Mouse (Mus musculus): Measurements from ENCODE around the gene Atp6ap1. TPM values are rescaled to one million over a fixed set of nuclear protein-coding genes. Genes with fewer than 3 reads are reported as not detected.
A peak's percentile ranks its signal among the peaks of the same experiment; 100 is the strongest.

The Atp6ap1 gene
- total RNA-seq (2018; cell fraction: chromatin; rRNA removed): 100 to 1,000 TPM; 140 to 359 (median 189) TPM
- total RNA-seq (2018; cell fraction: cytosol; rRNA removed): 100 to 1,000 TPM; 265 to 543 (median 382) TPM
- total RNA-seq (2018; cell fraction: nucleus; rRNA removed): 100 to 1,000 TPM; 169 to 893 (median 538) TPM
- polyA plus RNA-seq (2018): 423 to 572 TPM (median 484 TPM) in 3 replicates

DNA sequence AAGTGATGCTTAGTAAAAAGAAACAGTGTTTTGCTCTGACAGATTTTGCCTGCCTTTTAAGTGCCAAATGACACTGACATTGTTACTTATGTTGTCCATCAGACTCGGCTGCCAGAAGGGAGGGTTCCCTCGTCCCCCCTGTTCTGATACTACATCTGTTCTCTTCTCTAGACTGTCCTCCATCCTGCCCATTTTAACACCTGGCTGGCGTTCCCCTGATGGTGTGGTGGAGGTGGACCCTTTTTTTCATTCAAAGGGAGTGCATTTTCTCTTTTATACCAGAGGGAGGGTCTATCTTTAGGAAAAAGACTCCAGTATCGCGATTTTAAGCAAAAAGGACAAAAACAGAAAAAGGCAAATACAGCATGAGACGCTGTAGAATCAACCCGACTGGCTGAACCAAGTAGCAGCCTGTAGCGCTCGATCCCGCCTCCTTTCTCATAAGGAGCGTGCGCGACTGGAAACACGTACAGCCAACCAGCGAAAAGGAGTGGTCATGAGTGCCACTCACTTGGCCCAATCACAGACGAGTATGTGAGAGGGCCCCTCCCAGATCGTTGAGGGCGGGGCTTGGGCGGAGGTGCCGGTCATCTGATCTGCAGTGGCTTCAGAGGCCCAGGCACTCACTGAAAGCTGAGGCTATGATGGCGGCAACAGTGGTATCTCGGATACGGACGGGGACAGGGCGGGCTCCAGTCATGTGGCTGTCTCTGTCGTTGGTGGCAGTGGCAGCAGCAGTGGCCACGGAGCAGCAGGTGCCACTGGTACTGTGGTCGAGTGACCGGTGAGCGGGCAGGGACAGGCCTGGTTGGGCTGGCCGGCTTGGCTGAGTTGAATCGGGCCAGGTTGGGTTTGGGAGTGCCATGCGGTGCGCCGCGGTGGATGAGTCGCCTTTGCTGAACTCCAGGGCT, at the start of gene Atp6ap1:
Gene Atp6ap1, plus strand, starts transcription at position 560 of the 911 bp plus-strand sequence.
- H3K36me3 ChIP-seq (ENCODE audit: inconsistent target): no peaks in the 10 kb centered on the region
- WGBS (ENCODE audit: missing documents): 21% methylated on average over 25 of the region's 37 CpGs
- H3K79me2 ChIP-seq (ENCODE audit: inconsistent target): peaks cover 36% of the 10 kb centered on the region
- H3K27ac ChIP-seq: peak within 1 kb of the TSS; percentile 59
- H3K4me3 ChIP-seq (ENCODE audit: inconsistent target): peak within 1 kb of the TSS; percentile 65

DNA sequence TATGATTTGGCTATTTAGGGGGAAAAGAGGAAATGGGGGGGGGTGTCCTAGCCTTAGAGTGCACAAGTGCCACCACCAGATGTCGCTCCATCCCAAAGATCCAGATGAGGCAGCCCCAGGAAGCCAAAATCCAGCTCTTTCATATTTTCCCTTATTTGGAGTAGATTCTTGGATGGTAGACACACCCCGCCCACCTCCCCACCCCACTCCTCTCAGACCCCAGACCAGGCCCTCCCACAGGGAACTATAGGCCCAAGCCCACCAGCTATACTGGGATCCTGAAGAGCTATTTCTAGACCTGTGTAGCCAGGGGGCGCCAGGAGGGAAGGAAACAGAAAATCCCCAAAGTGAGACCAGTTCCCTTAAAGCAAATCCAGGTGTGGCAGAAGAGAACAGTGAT, 48.2 kb upstream of the Atp6ap1 start:
- Histone ChIP-seq H3K4me3 (ENCODE audit: inconsistent target) (peak overlapping the region; percentile 31; the same call in 1 of the 2 replicates), H3K36me3 (ENCODE audit: inconsistent target) (no peaks in the 10 kb centered on the region), H3K79me2 (ENCODE audit: inconsistent target) (peaks cover 7% of the 10 kb centered on the region), H3K27ac (0 out of 2 replicates have a peak overlapping the region, but pooled peaks have one; percentile 22)
- WGBS (ENCODE audit: missing documents): 31% methylated on average over 3 of the region's 3 CpGs

DNA sequence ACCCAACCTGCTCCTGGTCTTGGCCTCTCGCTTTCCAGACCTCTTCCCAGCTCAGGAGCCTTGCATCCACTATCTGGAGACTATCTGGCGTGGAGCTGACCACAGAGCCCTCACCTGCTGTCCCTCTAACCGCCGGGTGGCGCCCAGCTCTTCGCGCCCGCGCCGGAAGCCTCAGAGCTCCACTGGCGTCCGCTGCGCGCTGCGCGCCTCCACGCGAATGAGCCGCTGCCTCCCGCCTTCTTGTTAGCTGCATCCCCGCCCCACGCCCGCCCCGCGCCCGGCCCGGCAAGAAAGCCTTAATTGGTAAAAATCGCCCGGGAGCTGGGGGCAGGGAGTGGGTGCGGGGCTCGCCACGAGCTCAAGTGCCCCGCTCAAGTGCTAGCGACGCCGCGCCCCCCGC, 47.3 kb upstream of the Atp6ap1 start, which contains the start of gene Flna:
Gene Flna, minus strand, starts transcription at position 206 of the 400 bp plus-strand sequence.
- peaks cover 7% of the 10 kb centered on the region for H3K79me2 ChIP-seq (ENCODE audit: inconsistent target)
- peak within 1 kb of the TSS; percentile 31 for H3K4me3 ChIP-seq (ENCODE audit: inconsistent target)
- 33% methylated on average over 23 of the region's 38 CpGs for WGBS (ENCODE audit: missing documents)
- peak within 1 kb of the TSS; percentile 39 for H3K27ac ChIP-seq
- no peaks in the 10 kb centered on the region for H3K36me3 ChIP-seq (ENCODE audit: inconsistent target)

DNA sequence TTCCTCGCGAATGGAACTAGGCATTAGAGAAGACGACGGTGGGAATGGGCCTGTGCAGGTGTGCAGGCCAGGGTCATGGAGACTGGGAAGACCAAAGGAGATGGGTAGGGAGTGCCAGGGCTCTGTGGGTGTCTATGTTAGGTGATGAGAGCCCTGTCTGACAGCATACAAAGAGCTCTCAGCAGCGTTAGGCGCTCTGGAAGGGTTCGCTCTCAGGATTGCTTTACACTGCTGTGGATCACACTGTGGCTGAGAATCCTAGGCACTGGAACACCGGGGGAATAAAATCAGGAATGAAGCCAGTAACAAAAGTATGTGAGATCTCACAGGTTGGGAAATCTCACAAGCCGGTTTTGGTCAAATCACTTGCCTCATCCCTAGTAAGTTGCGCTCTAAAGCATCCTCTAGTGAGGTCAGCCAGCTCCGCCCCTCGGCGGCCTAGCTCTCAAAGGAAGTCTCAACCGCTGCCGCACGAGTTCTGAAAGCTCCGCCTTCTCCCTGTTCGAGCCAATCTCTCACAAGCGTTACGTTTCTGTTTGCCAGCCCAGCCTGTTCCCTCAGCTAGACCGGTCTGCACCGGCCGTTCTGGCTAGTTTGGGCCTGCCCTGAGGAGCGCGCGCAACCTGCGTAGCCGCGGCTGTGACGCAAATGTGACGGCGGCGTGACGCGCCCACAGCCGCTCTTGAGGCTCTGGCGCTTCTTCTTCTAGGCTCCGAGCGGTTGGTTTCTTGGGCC, 42.6 kb upstream of the Atp6ap1 start, which contains the start of gene Emd:
Gene Emd, plus strand, starts transcription at position 535 of the 735 bp plus-strand sequence.
- H3K4me3 ChIP-seq (ENCODE audit: inconsistent target): peak within 1 kb of the TSS; percentile 58
- WGBS (ENCODE audit: missing documents): 27% methylated on average over 24 of the region's 39 CpGs
- H3K36me3 ChIP-seq (ENCODE audit: inconsistent target): no peaks in the 10 kb centered on the region
- H3K27ac ChIP-seq: peak within 1 kb of the TSS; percentile 52
- peaks cover 12% of the 10 kb centered on the region for H3K79me2 ChIP-seq (ENCODE audit: inconsistent target)

DNA sequence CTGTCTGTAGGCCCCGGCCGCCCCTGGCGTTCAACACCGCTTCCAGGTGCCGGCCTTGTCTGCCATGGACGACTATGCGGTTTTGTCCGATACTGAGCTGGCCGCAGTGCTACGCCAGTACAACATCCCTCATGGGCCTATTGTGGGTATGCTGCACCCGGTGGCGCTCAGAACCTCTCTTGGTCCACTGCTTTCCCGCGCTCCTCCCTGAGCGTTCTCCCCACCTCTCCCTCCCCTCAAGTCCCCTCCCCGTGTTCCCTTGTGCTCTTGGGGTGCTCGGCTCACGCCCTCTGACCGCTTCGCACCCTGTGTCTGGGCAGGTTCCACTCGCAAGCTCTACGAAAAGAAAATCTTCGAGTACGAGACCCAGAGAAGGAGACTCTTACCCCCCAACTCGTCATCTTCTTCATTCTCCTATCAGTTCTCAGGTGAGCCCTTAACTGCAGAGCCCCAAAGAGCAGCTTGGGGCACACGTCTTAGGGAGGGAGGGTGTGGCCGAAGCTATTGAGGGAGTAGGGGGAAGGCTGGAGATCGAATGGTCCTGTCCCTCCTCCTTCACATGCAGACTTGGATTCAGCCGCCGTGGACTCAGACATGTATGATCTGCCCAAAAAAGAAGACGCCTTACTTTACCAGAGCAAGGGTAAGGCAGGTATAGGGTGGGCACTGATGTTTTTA, 41.9 kb upstream of the Atp6ap1 start:
- Histone ChIP-seq H3K79me2 (ENCODE audit: inconsistent target) (peaks cover 12% of the 10 kb centered on the region), H3K4me3 (ENCODE audit: inconsistent target) (peak overlapping the region; percentile 58)
- 26% methylated on average over 24 of the region's 31 CpGs for WGBS (ENCODE audit: missing documents)

DNA sequence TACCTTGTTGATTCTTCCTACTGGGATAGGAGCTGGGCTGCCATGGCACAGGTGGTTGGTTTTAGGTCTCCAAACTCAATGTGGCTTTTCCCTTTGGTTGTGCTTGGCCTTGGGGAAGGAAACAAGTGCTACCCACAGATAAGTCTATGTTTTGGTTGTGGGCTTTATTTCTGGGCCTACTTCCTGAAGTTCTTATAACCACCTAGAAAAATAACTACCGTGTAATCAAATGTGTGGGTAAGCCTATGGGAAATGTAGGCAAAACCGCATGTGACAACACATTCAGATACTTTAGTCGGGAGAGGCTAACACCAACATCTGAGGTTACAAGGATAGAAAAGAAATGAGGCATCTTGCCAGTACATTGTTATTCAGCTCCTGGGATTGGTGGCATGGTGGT, 39.2 kb upstream of the Atp6ap1 start:
- WGBS (ENCODE audit: missing documents): 68% methylated on average over 3 of the region's 3 CpGs
- H3K36me3 ChIP-seq (ENCODE audit: inconsistent target): no peaks in the 10 kb centered on the region
- peaks cover 12% of the 10 kb centered on the region for H3K79me2 ChIP-seq (ENCODE audit: inconsistent target)
- H3K27ac ChIP-seq: no peak overlapping the region
- H3K4me3 ChIP-seq (ENCODE audit: inconsistent target): no peak overlapping the region

More for the DNA sequence above, 41.9 kb upstream of the Atp6ap1 start:
- peak overlapping the region; percentile 52 for H3K27ac ChIP-seq
- no peaks in the 10 kb centered on the region for H3K36me3 ChIP-seq (ENCODE audit: inconsistent target)

DNA sequence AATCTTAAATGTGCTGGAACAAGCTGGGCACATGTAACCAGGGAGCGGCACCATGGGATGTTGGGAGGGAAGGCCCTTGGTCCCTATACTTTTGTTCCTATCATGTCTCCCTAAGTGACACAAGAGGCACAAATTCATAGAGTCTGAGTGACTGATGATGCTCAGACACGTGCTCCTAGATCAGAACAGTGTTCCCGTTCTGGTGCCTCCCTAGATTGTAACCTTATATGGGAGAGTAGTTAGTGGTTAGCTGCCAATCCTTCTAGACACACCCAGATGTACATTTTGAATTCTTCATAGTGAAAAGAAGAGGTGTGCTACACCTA, 27.2 kb upstream of the Atp6ap1 start:
- WGBS (ENCODE audit: missing documents): 38% methylated on average over 3 of the region's 3 CpGs

DNA sequence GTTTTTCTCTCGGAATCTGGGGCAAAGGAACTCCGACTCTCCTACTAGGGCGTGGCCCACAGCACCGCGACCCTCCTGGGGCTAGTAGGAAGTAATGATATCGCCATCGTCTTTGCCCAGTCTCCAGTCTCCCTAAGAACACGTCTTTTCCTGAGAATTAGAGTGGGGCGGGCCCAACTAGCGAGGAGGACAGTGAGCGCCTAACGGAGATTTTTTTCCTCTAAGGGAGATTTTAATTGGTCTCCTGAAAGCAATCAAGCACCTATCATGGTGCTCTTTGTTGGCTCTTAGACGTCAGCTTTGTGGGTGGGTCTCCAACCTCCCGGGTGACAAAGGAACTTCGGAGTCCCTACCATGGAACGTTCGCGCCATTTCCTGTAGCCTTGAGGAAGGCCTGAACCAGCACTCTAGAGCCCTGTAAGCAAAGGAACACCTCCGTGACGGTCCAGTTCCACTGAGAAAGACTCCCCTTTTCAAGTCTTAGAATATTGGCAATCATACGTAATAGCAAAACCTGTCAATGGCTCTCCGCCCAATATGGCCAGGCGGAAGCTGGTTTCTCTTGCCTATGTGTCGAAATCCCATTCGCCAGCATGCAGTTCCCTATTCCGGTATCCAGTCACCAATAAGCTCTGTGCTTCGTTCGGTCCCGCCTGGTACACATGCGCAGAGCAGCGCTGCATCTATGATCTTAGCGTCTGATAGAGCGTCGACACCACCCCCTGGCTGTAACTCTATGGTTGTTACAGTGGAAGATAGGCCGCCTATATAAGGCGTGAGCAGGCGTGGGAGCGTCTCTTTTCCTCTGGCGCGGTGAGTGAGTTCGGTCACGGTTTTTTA, 26.6 kb upstream of the Atp6ap1 start, which contains the start of gene Rpl10:
Gene Rpl10, plus strand, starts transcription at position 751 of the 840 bp plus-strand sequence.
- Histone ChIP-seq H3K4me3 (ENCODE audit: inconsistent target) (peak within 1 kb of the TSS; percentile 72), H3K36me3 (ENCODE audit: inconsistent target) (no peaks in the 10 kb centered on the region), H3K79me2 (ENCODE audit: inconsistent target) (peaks cover 18% of the 10 kb centered on the region), H3K27ac (peak within 1 kb of the TSS; percentile 92)
- WGBS (ENCODE audit: missing documents): 22% methylated on average over 33 of the region's 42 CpGs

More for the DNA sequence above, 27.2 kb upstream of the Atp6ap1 start:
- peaks cover 18% of the 10 kb centered on the region for H3K79me2 ChIP-seq (ENCODE audit: inconsistent target)
- H3K36me3 ChIP-seq (ENCODE audit: inconsistent target): no peaks in the 10 kb centered on the region
- H3K4me3 ChIP-seq (ENCODE audit: inconsistent target): peak overlapping the region; percentile 72
- H3K27ac ChIP-seq: peak overlapping the region; percentile 92

DNA sequence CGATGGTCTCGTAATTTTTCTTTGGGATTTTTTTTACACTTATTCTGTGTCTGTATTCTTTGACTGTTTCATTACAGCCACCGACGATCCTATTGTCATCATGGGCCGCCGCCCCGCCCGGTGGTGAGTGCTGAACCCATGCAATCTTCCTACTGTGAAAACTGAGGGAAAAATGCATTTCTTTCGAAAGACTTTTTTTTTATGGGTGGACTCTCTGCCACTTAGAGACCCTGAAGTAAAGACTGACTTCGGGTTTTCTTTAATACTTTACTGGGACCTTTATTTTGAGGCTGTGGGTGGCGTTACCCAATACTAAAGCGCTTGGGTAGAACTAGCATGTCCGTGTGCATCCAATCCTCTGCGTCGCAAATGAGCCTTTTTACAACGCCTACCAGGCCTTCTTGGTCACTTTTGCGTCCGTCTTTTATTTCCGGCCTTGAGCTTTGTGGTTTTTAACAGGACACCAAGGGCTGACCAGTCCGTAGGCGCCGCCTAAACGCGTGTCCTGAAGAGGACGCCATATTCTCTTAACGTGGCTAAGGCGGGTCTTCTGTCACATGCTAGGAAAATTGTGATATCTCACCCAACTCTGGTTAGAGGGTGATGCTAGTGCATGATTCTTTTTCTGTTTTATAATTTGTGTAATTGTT, 25.9 kb upstream of the Atp6ap1 start:
- H3K79me2 ChIP-seq (ENCODE audit: inconsistent target): peaks cover 21% of the 10 kb centered on the region
- 20% methylated on average over 14 of the region's 27 CpGs for WGBS (ENCODE audit: missing documents)
- H3K4me3 ChIP-seq (ENCODE audit: inconsistent target): peak overlapping the region; percentile 72
- no peaks in the 10 kb centered on the region for H3K36me3 ChIP-seq (ENCODE audit: inconsistent target)
- peak overlapping the region; percentile 92 for H3K27ac ChIP-seq

DNA sequence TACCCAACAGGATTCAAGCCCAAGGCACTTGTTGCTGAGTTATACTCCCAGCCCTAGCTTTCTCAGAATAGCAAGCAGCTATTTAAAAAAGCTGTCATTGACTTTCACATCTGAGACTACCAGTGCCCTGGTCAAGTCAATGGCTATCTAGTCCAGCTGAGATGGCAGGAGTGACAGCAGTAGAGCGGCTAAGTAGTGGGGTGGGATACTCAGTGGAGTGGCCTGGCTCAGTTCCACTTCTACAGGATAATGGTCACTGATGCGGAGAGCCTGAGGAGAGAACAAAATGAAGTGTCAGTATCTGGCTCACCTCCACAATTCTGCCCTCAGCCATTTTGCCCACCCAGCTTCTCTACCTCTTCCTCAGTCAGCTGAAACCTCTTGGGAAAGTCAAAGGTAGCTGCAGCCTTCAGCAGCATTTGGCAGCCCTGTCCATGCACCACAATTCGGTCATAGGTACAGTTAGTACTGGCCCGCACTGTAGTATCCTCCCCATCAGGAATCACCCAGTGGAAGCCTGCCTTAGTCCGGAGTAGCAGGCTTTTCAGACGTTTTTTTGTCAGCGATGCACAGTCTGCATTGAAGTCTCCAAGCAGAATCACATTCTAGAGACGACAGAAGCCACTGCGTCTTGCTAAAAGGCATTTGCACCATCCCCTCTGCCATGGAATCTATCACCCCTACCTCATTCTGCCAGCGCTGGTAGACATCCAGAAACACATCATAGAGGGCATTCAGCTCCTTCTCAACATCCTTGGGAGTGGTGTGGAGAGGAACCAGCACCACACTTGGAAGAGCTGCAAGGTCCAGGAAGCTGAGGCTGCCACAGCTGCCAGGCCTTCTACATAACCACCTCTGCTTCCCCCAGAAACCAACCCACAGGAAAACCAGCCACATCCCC, 23.2 kb upstream of the Atp6ap1 start:
- H3K36me3 ChIP-seq (ENCODE audit: inconsistent target): no peaks in the 10 kb centered on the region
- 46% methylated on average over 9 of the region's 10 CpGs for WGBS (ENCODE audit: missing documents)
- peaks cover 41% of the 10 kb centered on the region for H3K79me2 ChIP-seq (ENCODE audit: inconsistent target)
- peak overlapping the region; percentile 28 for H3K27ac ChIP-seq
- no peak overlapping the region for H3K4me3 ChIP-seq (ENCODE audit: inconsistent target)

DNA sequence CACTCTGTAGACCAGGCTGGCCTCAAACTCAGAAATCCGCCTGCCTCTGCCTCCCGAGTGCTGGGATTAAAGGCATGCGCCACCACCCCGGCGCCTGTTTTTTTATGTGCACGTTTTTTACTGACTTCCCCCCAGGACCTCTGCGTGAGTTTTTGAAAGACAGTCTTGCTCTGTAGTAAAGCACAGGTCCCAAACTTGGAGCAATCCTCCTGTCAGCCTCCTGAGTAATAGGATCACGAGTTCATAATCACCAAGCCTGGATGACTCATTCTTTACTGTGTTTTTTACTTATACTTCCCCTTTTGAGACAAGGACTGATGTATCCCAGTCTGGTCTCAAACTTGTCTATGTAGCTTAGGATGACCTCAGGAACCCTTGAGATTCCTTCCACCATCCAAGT, 19.0 kb upstream of the Atp6ap1 start:
- H3K79me2 ChIP-seq (ENCODE audit: inconsistent target): peaks cover 53% of the 10 kb centered on the region
- peak overlapping the region; percentile 85 for H3K27ac ChIP-seq
- H3K36me3 ChIP-seq (ENCODE audit: inconsistent target): no peaks in the 10 kb centered on the region
- WGBS (ENCODE audit: missing documents): 47% methylated on average over 8 of the region's 8 CpGs
- H3K4me3 ChIP-seq (ENCODE audit: inconsistent target): no peak overlapping the region

DNA sequence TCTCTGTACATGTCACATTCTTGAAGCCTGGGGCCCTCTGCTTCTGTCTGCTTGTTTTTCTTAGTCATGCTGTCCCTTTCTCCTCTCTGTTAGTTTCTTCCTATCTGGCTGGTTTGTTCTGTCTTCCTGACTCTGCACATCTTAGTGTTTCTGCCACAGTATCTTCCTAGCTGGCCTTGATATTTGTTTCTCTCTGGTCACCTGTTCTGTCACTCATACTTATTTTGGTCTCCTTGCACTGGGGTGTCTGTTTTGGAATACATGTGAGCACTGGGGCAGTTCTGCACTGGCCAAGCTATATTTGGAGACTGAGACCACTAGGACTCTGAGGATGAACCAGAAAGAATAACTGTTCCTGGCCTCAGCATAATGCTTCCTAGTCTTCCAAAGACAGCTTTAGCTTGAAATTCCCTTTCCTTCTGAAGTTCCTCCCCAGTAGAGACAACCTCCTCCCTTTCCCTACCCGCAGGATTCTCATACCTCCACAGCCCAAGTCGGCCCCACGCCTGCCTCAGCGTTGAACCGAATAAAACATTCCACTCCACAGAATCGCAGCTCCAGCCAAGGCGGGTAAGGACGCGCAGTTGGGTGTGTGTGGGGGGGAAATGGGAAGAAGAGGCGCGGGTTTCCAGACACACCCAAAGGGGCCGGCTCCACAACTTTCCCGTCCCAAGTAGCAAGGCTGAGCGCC, 15.7 kb upstream of the Atp6ap1 start:
- Histone ChIP-seq H3K27ac (peak overlapping the region; percentile 85), H3K4me3 (ENCODE audit: inconsistent target) (peak overlapping the region; percentile 58), H3K36me3 (ENCODE audit: inconsistent target) (no peaks in the 10 kb centered on the region), H3K79me2 (ENCODE audit: inconsistent target) (peaks cover 70% of the 10 kb centered on the region)
- WGBS (ENCODE audit: missing documents): 23% methylated on average over 13 of the region's 14 CpGs
